Mouse (Mus musculus): ENCODE data around the gene Wnt1.

- no peak for TF ChIP-seq CTCF (IDR thresholded peaks at IDR 0.05; ENCODE audit: insufficient read depth, low read length)
- no peak for TF ChIP-seq POLR2A (IDR thresholded peaks at IDR 0.05; ENCODE audit: borderline replicate concordance, extremely low read depth, low read depth, low read length)
These were observed 40.6 kb upstream of the Wnt1 start for GRCm38 (mm10) chr15:98749093-98749492.

All from lung, adult 2 months (tissue).